Mouse (Mus musculus) CD8-positive naive resting alpha-beta T cell, adult 2 months (primary cell): ENCODE results near the gene Trim24.
"Not testable (repeated sequence)": the region's sequence is repeated elsewhere in the genome, so short reads cannot be mapped to it uniquely, and the experiment has no call there.

ENCODE experiments used
- DNase-seq, 2 experiments: peaks; one replicate each; pipeline ENCODE4 v3.0.0; 2022; ENCODE audit warnings: low read depth in 2 of 2, low spot score in 2 of 2

Trim24 gene

GRCm38 (mm10) chr6:37870245-37871136 is at the start of gene Trim24:
TSS of gene Trim24 (plus strand) at chr6:37870811.
- DNase-seq, result peak; percentile 79 to 82

DNA sequence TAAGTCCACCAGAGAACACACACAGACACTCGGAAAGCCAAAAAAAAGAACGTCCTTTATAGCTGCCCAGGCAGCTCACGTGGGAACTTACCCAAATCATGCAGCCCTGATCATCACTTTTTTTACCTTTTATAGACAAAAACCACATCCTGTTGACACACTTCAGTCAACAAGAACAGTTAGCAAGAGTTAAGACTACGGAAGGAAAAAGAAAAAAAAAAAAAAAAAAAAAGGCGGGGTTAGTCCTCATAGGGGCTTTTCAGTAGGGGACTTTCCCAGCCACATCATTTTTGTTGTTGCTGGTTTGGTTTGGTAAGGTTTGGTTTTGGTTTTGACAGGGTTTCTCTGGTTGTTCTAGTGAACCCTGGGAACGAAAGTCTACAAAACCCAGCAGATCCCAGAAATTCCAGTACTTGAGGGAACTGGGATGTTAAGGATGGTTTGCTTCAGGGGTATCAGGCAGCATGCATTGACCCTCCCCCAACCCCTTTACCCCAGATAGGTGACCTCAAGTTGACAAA is 49.0 kb upstream of the Trim24 start:
- peak; percentile 8 to 30 for DNase-seq

- DNase-seq, result no peak
Measured at GRCm38 (mm10) chr6:37822390-37822789, 48.2 kb upstream of the Trim24 start.

DNA sequence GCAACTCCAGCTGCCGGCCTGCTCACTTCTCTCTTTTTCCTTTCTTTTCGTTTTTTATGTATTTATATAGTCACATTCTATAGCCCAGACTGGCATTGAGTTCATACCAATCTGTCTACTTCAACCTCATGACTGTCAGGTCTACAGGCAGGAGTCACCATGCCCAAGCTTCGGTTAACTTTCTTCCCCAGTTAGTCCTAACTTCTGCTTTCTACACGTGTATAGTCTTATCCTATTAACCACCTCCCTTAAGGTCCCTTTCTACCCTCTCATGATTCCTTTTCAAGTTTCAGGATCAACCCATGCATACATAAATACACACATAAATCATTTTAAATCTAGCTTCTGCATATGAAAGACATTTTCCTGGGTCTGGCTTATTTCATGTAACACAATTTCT is 46.9 kb upstream of the Trim24 start:
- no peak for DNase-seq

DNA sequence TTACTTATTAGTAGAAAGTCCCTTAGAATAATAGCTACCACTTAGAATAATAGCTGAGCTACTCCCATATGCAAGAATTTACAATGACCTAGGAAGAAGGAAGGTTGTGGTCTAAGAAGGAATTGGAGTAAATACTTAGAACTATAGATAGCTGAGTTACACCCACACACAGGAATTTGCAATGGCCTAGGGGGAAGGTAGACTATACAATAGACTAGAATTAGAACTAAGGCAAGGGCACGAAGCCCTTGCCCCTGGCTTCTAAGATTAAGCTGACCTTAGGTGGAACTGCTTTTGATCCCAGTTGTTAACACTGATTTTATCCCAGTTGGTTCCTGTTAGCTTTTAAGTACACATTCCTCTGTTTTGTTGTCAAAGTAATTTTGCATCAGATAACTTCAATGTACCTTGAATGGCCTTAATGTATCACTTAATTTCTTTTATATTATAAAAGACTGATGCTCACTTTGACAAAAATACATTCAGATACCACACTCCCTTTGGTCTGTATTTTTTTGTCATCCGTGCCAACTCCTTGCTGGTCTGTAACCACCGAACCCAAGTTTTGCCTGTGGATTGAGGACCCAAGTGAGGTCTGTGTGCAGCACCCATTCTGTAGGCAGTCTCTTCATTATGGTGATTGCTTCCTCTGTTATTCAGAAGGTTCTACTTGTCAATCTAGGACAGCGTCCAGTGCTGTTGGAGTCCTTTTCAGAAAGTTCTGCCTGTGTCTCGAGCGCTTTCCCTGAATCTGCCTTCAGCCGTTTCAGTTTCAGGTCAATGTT is 45.1 kb upstream of the Trim24 start:
- DNase-seq, result not testable (repeated sequence)

- no peak for DNase-seq
Measured at GRCm38 (mm10) chr6:37828955-37829354, 41.7 kb upstream of the Trim24 start.

GRCm38 (mm10) chr6:37829631-37830030 is 41.0 kb upstream of the Trim24 start:
- no peak for DNase-seq

DNA sequence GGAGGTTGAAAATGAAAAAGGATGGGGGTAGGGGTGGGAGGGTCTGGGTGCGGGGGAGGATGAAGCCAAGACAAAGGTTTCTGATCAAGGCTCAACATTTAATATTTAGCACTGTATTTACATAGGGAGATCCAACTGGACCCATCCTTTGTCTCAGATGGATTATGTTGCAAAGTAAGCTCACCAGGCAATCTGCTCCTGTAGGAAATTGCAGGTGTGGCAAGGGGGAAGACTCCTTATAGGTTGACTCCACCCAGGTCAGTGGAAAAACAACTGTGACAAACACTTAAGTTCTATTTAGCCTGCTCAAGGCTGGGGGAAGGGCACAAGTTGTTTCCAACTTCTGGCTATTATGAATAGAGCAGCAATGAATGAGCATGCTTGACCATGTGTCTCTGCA is 36.9 kb upstream of the Trim24 start:
- DNase-seq, result no peak

DNA sequence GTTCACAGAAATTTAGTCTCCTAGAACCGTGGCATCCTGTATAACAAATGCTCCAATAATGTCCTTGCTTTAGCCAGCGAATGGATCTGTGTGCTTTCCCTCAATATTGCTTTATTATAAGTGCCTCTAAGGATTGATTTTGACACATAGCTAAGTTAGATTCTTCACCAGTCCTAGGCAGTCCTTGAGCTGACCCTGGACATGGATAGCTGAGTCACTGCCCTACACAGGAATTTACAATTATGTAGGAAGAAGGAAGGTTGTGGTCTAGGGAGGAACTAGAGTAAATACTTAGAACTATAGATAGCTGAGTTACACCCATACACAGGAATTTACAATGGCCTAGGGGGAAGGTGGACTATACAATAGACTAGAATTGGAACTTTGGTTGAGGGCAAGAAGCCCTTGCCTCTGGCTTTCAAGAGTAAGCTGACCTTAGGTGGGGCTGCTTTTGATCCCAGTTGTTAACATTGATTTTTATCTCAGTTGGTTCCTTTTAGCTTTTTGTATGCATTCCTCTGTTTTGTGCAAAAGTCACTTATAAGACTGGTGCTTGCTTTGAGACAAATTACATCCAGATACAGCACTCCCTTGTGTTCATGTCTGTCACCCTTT is 33.6 kb upstream of the Trim24 start:
- DNase-seq, result not testable (repeated sequence)

DNA sequence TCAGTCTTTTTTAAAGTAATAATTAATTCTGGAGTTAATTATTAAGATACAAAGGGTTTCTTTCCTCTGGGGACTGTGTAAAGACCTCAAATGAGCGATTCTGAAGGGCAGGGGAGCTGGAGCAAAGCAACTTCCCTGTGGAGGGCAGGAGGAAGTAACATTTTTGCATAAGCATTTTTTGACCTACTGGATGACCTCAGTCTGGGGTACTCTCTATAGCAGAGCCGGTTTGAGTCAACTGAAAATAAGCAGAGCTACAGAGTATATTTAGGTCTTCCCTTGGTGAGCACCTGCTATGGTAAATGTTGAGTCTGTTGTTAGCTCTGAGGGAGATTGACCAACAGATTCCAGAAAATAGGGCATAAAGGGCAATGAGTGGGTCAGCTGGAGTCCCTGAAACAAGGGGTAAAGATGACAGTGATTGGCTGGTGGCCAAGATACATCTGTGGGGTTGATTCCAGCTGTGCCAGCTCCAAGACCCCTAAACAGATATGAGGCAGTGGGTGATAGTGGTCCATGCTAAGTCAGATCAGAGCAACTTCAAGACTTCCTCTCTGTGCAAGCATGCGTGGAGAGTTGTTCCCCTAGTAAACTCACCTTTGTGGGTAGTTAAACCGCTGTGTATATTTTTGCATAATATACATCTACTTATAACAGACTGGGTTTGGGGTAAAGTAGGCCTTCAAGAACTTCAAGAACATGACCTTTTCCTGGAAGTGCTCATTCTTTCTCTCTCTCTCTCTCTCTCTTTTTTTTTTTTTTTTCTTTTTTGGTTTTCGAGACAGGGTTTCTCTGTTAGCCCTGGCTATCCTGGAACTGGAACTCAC is 27.6 kb upstream of the Trim24 start:
- no peak for DNase-seq

GRCm38 (mm10) chr6:37843647-37844273 is 26.9 kb upstream of the Trim24 start:
- DNase-seq, result no peak

- not testable (repeated sequence) for DNase-seq
Measured at GRCm38 (mm10) chr6:37844947-37845346, 25.7 kb upstream of the Trim24 start.

DNA sequence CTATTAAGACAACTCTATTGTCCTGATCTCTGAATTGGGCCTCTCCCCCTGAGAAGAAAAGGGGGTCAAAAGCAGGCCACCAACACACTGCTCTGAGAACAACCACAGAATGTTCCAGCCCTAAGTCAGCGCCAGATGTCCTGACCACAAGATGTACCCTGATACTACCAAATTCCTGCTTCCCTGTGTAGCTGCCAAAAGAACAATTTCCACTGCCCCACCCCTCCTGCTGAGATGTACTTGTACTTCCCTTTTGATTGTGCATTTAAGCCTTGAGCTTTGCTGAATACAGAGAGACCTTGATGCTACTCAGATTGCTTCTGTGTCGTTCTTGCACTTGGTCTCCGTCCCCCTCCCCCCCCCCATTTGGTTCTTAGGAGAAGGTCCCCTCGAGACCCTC is 23.1 kb upstream of the Trim24 start:
- DNase-seq, result not testable (repeated sequence)

DNA sequence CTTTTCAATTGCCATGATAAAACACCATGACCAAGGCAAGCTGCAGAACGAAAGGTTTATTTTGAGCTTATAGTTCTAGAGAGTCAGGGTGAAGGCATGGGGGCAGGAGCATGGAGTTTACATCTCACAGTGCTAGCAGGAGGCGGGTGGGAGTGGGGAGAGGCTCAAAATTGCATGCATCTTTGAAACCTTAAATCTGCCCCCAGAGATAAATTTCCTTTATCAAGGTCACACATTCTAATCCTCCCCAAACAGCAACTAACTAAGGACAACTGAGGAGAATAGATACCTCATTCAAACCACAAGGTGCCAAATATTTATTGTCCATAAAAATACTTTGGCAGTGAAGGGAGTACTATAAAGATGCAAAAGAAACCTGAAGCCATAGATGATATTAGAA is 19.3 kb upstream of the Trim24 start:
- DNase-seq, result no peak

- no peak for DNase-seq
Measured at GRCm38 (mm10) chr6:37853289-37853688, 17.3 kb upstream of the Trim24 start.

DNA sequence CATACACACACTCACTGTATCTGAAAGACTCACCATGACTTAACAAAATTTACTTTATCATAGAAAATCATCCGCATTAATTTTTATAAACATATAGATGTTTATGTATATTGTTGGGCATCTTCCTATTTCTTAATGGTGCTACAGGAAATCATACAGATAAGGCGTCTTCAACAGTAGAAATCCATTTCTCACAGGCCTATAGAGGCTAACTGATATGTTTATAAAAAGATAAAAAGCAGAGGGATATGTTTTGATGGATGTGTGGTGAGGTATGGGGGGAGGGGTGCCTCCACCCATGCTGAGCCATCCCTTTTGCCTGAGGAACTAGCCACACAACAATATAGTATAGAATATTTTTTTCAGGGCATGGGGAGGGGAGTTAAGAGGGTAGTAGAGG is 15.2 kb upstream of the Trim24 start:
- no peak for DNase-seq

DNA sequence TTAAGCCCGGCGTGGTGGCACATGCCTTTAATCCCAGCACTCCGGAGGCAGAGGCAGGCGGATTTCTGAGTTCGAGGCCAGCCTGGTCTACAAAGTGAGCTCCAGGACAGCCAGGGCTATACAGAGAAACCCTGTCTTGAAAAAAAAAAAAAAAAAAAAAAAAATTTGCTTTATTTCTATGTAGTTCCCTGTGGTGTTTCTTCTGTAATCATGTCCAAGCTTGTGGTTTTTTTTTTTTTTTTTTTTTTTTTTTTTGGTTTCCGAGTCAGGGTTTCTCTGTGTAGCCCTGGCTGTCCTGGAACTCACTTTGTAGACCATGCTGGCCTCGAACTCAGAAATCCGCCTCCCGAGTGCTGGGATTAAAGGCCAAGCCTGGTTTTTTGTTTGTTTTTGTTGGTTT is 14.3 kb upstream of the Trim24 start:
- DNase-seq, result not testable (repeated sequence)

DNA sequence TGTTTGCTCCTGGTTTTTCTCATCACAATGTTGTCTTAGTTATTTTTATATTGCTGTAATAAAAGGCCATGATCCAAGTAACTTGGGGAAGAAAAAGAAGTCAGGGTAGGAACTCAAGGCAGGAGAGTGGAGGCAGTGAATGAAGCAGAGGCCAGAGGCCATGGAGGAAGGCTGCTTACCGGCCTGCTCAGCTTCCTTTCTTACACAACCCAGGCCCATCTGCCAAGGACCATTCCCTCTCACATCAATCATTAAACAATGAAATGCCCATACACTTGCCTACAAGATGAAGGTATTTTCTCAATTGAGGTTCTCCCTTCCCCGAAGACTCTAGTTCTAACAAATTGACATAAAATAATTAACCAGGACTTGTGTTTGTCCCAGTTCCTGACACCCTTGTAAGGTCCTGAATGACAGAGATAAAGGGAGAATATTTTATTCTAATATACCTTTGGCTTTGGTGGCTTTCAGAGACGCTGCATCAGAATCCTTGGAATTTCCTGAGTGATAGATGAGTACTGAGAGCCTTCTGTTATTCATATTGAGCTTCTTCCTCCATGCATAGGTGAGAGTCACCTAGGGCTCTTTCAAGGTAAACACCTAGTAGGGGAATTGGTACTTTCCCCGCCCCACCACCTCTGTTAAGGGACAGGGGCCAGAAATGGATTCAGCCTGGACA is 13.3 kb upstream of the Trim24 start:
- no peak for DNase-seq

DNA sequence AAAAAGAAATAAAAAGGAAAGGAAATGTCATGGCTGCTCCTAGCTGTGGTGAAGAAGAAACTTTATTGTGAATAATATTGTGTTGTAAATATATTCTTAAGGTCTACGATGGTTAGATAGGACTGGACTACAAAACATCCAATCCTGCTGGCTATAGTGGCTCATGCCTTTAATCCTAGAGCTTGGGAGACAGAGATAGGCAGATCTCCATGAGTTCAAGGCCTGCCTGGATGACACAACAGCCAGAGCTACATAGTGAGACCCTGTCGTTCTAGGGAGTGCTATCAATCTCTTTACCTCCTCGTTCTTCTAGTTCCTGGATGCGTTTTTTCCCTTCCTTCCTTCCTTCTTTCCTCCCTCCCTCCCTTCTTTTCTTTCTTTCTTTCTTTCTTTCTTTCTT is 12.5 kb upstream of the Trim24 start:
- DNase-seq, result no peak

DNA sequence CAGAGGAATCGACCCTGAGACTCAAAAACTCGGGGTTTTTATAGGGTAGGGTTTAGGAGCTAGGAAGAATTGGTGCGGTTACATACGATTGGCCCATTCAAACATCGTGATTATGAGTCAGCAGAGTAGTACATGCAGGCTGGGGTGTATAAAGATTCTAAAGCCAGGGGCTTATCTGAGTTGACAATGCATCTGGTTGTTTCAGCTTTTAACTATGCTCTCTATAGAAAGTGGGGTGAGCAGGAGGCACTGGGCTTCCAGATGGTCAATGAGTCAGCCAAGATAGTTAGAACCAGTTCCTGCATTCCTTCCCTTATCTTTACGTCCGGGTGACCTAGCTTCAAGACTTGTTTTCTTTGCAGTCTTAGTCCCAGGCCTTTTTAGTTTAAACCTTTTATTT is 7.7 kb upstream of the Trim24 start:
- DNase-seq, result no peak
